Mouse (Mus musculus) layer of hippocampus, adult 2 months (tissue): ENCODE measurements around the gene Il16. TPM values are rescaled to one million over a fixed set of nuclear protein-coding genes. Genes with fewer than 3 reads are reported as not detected.
"Not testable (repeated sequence)": the region's sequence is repeated elsewhere in the genome, so short reads cannot be mapped to it uniquely, and the experiment has no call there.

ENCODE experiments used
- DNase-seq, 2 experiments: peaks; one replicate each; pipeline ENCODE4 v3.0.0; 2022; ENCODE audit warnings: low spot score in 2 of 2
- H3K27ac ChIP-seq: fragments of 200-600 bp; 2 replicates; pipeline ENCODE4 v1.8.1; 2022
- H3K4me3 ChIP-seq: fragments of 200-600 bp; 2 replicates; pipeline ENCODE4 v1.8.1; 2022; ENCODE audit warnings: mild to moderate bottlenecking
- CTCF ChIP-seq: fragments of 200-600 bp; conservative IDR thresholded peaks from 2 replicates; pipeline ENCODE4 v1.8.1; 2022; ENCODE audit warnings: antibody characterized with exemption, mild to moderate bottlenecking, moderate library complexity
- total RNA-seq, 2 experiments: library from RNA; stranded (reverse); gene quantifications; 2 replicates each; pipeline ENCODE4 v1.2.3; 2021

Gene Il16
- total RNA-seq, 2 experiments from 2014 or later = 67.3 to 70.3 TPM

- Histone ChIP-seq H3K27ac (peak overlapping the region; percentile 96), H3K4me3 (peak overlapping the region; percentile 50)
- peak; percentile 59 to 71 for DNase-seq
- TF ChIP-seq CTCF = no peak
These were observed 13.4 kb downstream of the Il16 start for GRCm38 (mm10) chr7:83731961-83732666.

GRCm38 (mm10) chr7:83731297-83731696 is 14.2 kb downstream of the Il16 start:
- DNase-seq = no peak
- TF ChIP-seq CTCF = no peak
- Histone ChIP-seq H3K27ac (peak overlapping the region; percentile 96), H3K4me3 (peak overlapping the region; percentile 50)

GRCm38 (mm10) chr7:83726936-83727632 is 18.4 kb downstream of the Il16 start:
- no peak for DNase-seq
- TF ChIP-seq CTCF = no peak
- Histone ChIP-seq H3K27ac (no peak overlapping the region), H3K4me3 (no peak overlapping the region)

GRCm38 (mm10) chr7:83725801-83726200 is 19.7 kb downstream of the Il16 start:
- no peak for DNase-seq
- H3K27ac ChIP-seq = no peak overlapping the region
- no peak for TF ChIP-seq CTCF
- no peak overlapping the region for H3K4me3 ChIP-seq

- no peak for TF ChIP-seq CTCF
- H3K4me3 ChIP-seq = no peak overlapping the region
- 0 out of 2 replicates have a peak overlapping the region, but pooled peaks have one; percentile 14 for H3K27ac ChIP-seq
- no peak for DNase-seq
These were observed 21.0 kb downstream of the Il16 start for GRCm38 (mm10) chr7:83724541-83724940.

- Histone ChIP-seq H3K27ac (0 out of 2 replicates have a peak overlapping the region, but pooled peaks have one; percentile 14), H3K4me3 (no peak overlapping the region)
- no peak for TF ChIP-seq CTCF
- no peak for DNase-seq
These were observed 21.6 kb downstream of the Il16 start for GRCm38 (mm10) chr7:83723954-83724353.

DNA sequence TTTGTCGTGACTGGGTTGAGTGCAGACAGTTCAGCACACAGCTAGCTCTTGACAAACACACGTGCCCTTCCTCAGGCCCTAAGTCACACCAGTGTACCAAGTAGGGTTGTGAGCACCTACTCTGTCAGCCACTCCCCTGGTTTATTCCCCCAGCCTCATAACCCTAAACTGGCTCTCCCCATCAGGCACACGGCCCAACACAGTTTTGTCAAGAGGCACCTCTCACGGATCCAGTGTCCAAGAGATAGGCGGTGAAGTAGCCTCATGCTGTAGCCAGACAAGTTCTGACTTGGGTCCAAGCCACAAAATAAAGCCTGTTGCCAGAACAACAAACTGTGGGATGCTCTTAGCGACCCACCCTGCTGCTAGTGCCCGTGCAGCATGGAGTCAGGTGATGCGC is 22.3 kb downstream of the Il16 start:
- Histone ChIP-seq H3K27ac (no peak overlapping the region), H3K4me3 (no peak overlapping the region)
- no peak for DNase-seq
- no peak for TF ChIP-seq CTCF

GRCm38 (mm10) chr7:83722485-83722884 is 23.0 kb downstream of the Il16 start:
- H3K27ac ChIP-seq = no peak overlapping the region
- DNase-seq = no peak
- H3K4me3 ChIP-seq = no peak overlapping the region
- no peak for TF ChIP-seq CTCF

- Histone ChIP-seq H3K4me3 (no peak overlapping the region), H3K27ac (no peak overlapping the region)
- no peak for TF ChIP-seq CTCF
- no peak for DNase-seq
These were observed 25.3 kb downstream of the Il16 start for GRCm38 (mm10) chr7:83720231-83720630.

DNA sequence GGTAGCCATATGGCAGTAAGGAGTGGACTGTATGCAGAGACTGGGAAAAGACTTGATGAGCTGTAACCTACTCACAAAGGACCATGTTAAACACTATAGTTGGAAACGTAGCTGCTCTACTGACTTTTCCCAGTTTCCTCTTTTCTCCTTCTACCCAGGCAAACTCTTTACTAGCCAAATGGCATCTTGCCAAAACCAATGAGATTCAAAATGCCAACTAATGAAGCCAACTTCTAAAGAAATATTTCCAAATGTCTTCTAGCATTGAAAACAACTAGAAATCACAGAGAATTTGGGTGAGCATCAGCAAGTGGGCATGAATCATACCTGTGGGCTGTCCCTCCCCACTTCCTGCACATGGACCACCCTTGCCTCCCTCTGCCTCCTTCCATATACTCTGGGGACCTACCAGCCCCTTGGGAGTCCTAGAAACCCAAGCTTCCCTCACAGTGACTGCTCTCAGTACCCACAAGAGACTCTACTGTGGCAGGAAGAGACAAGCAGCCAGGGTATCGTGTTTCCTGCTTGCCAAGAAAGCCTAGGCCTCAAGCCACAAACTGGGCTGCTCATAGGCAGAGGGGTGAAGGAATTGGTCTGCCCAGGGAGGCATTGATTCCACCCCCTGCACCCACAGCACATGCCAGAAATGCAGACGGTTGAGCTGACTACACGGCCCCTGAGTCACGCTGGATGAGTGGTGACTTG is 28.4 kb downstream of the Il16 start:
- H3K27ac ChIP-seq = peak overlapping the region; percentile 79
- peak in 1 of 2 experiments; percentile 47 for DNase-seq
- no peak for TF ChIP-seq CTCF
- H3K4me3 ChIP-seq = no peak overlapping the region

GRCm38 (mm10) chr7:83713639-83714038 is 31.9 kb downstream of the Il16 start:
- no peak overlapping the region for H3K4me3 ChIP-seq
- no peak for TF ChIP-seq CTCF
- H3K27ac ChIP-seq = peak overlapping the region; percentile 70
- peak; percentile 7 to 33 for DNase-seq

DNA sequence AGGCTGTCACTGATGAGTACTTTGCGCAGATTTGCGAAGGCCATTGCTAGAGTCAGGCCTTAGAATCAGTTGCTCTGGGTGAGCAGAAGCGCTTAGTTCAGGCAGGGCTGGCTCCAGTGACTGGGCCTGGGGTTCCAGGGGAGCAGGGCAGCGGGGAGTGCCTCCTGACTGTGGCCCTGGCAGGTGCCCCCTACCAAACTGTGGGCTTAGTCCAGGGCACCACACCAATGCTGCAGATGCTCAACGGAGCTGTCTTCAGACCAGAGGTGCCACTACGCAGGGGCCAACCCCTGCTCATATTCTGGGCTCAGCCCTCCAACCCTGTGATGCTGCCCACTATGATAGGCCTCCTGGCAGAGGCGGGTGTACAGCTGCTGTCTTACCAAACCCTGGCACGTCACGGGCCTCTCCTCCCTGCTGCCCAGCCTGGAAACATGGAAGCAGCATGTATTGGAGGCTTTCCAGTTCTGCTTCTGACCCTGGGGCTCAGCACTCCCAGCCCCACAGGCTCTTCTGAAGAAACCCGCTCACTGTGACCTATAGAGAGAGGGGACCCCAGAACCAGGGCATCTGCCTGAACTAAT is 33.8 kb downstream of the Il16 start:
- H3K27ac ChIP-seq = peak overlapping the region; percentile 70
- DNase-seq, H3K4me3 ChIP-seq: not testable (repeated sequence)
